Mouse (Mus musculus) neural tube, embryonic 13.5 days (tissue): Measurements from ENCODE around the gene Mpig6b. TPM values are rescaled to one million over a fixed set of nuclear protein-coding genes. Genes with fewer than 3 reads are reported as not detected.
A peak's percentile ranks its signal among the peaks of the same experiment; 100 is the strongest.

Source experiments
- ATAC-seq: fragments of 200-750 bp; cut with Nextera tagmentation; 2 replicates; pipeline ENCODE4 v1.8.0; 2017; ENCODE audit warnings: low read depth, mild to moderate bottlenecking, moderate TSS enrichment, moderate library complexity
- H3K27ac ChIP-seq: fragments of 300-500 bp; sonication (generic); replicated peaks from 2 replicates; pipeline ENCODE4 v1.5.1; 2015; ENCODE audit warnings: moderate library complexity, mild to moderate bottlenecking, inconsistent platforms
- H3K27me3 ChIP-seq: fragments of 300-500 bp; sonication (generic); 2 replicates; pipeline ENCODE4 v1.6.1; 2015; ENCODE audit warnings: mild to moderate bottlenecking, inconsistent platforms
- H3K36me3 ChIP-seq: fragments of 300-500 bp; sonication (generic); 2 replicates; pipeline ENCODE4 v1.6.1; 2015; ENCODE audit warnings: mild to moderate bottlenecking, inconsistent platforms
- H3K4me1 ChIP-seq: fragments of 300-500 bp; sonication (generic); replicated peaks from 2 replicates; pipeline ENCODE4 v1.6.1; 2015; ENCODE audit warnings: inconsistent platforms
- H3K4me2 ChIP-seq: fragments of 300-500 bp; sonication (generic); 2 replicates; pipeline ENCODE4 v1.6.1; 2015; ENCODE audit warnings: inconsistent platforms, mild to moderate bottlenecking, moderate library complexity
- H3K4me3 ChIP-seq: fragments of 300-500 bp; sonication (generic); 2 replicates; pipeline ENCODE4 v1.5.1; 2015; ENCODE audit warnings: mild to moderate bottlenecking, inconsistent platforms
- H3K9ac ChIP-seq: fragments of 300-500 bp; sonication (generic); 2 replicates; pipeline ENCODE4 v1.6.1; 2015; ENCODE audit warnings: moderate library complexity, mild to moderate bottlenecking, inconsistent platforms
- H3K9me3 ChIP-seq: fragments of 300-500 bp; sonication (generic); 2 replicates; pipeline ENCODE4 v1.6.1; 2016; ENCODE audit warnings: inconsistent platforms
- WGBS: fragments of 180-500 bp; shearing (Covaris S2); methylation state at CpG from one replicate; pipeline ENCODE4 v1.1.7; 2015; 5-methylcytosine and 5-hydroxymethylcytosine counted together
- polyA plus RNA-seq: library from polyadenylated mRNA; unstranded; fragments of >200 nt; fragmentation: Nextera tagmentation; extraction: Ambion mirVana; gene quantifications from 2 replicates; pipeline ENCODE4 v1.2.1, GENCODE M21; 2015

Mpig6b gene
- polyA plus RNA-seq, 1 experiment from 2014 or later: 0.38 TPM

DNA sequence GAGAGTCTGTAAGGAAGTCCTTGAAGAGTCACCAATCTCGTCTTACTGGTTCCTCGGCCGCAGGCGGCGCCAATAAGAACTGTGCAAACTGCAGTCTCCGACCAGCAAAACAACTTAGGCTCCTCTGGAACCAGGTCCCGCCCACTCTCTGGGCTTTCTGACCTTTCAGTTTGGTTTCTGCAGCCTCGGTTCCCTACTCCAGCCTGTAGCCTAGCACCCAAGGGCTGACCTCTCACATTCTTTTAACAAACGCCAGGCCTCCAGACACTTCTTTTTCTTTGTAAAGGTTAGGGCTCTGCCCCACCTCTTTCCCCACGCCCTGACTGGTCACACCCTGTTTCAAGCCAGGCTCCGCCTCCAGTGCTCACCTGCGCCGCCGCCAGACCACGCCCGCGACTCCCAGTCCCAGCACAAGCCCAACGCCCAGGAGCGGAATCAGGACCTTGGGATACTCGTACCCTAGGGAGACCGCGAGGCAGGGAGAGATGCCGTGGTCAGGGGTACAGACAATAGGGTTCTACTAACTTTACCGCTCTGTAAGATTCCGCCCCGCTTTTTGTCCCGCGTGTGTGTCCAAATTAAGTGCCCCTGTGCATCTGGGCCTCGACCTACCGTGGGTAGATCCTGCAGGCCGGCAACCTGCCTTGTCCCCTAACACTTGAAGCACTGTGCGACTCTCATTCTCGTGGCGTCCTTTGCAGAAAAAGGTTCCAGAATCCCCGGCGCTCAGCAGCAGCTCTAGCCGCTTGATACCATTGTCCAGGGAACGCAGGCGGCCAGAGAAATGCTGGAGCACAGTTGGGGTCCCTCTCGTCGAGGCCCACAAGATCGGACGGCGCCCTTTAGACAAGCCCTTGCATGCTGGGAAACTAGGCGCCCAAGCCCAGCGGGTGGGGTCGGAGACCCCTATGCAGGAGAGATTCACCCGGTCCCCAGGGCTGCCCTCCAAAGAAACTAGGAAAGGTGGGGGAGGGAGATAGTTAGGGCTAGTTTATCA is 735 bp downstream of the Mpig6b start, which contains the start of gene Ly6g6c:
Ly6g6c (plus strand) TSS at position 438 of the 997 bp plus-strand sequence.
- Histone ChIP-seq H3K36me3 (peaks cover 26% of the 10 kb centered on the region), H3K9me3 (no peaks in the 10 kb centered on the region), H3K4me3 (peak within 1 kb of the TSS; percentile 28), H3K4me1 (peaks cover 28% of the 10 kb centered on the region), H3K9ac (peak within 1 kb of the TSS; percentile 59), H3K4me2 (peak within 1 kb of the TSS; percentile 55), H3K27ac (no peak within 1 kb of the TSS), H3K27me3 (peaks cover 54% of the 10 kb centered on the region)
- under 1% methylated on average over 48 of the region's 48 CpGs for WGBS
- ATAC-seq: no peak

DNA sequence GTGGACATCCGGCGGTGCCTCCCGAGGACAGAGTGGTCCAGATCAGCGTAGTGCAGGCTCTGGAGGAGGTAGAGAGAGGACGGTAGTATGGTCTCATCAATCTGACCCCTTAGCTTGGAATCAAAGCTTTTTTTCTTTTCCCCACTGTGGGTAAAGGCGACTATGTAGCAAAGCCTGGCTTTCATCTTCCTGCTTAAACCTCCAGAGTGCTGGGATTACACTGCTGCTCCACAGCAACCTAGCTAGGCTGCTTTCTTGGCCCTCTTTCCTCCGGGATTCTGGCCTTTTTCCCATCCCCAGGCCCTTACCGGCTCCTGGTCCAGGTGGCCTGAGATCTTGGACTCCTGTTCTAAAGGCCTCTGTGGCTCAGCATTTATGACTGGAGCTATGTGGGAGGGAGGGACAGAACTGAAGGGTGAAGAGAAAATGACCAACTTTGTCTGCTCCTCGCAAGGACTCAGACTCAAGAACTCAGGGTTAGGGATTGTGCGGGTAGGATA is 1.6 kb downstream of the Mpig6b start:
- Histone ChIP-seq H3K4me1 (peaks cover 35% of the 10 kb centered on the region), H3K9ac (peak overlapping the region; percentile 59; the same call in 1 of the 2 replicates), H3K4me3 (0 out of 2 replicates have a peak overlapping the region, but pooled peaks have one; percentile 28), H3K36me3 (peaks cover 26% of the 10 kb centered on the region), H3K27ac (no peak overlapping the region), H3K9me3 (no peaks in the 10 kb centered on the region), H3K27me3 (peaks cover 54% of the 10 kb centered on the region), H3K4me2 (peak overlapping the region; percentile 55)
- WGBS: 23% methylated on average over 10 of the region's 10 CpGs
- ATAC-seq: no peak

DNA sequence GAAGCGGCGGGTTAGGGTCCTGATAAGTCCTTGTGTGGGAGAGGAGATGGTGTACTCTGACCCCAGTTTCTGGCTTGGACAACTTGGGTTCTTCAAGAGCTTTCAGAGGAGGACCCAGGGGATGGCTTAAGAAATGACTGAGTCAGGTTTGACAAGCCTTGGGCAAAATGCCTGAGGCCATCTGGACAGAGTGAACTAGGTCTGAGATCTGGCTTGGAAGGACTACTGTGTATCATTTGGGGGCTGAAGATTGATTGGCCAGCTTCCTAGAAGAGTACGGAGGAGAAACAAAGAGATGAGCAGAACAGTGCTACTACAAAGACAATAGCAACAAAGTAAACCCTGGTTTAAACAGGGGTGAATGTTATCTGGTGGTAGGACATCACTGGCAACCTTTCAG is 2.5 kb downstream of the Mpig6b start:
- WGBS: 87% methylated on average over 3 of the region's 3 CpGs
- Histone ChIP-seq H3K4me2 (no peak overlapping the region), H3K27me3 (peaks cover 54% of the 10 kb centered on the region), H3K4me1 (peaks cover 39% of the 10 kb centered on the region), H3K36me3 (peaks cover 26% of the 10 kb centered on the region), H3K9me3 (no peaks in the 10 kb centered on the region), H3K4me3 (no peak overlapping the region), H3K9ac (no peak overlapping the region), H3K27ac (no peak overlapping the region)
- ATAC-seq: no peak

DNA sequence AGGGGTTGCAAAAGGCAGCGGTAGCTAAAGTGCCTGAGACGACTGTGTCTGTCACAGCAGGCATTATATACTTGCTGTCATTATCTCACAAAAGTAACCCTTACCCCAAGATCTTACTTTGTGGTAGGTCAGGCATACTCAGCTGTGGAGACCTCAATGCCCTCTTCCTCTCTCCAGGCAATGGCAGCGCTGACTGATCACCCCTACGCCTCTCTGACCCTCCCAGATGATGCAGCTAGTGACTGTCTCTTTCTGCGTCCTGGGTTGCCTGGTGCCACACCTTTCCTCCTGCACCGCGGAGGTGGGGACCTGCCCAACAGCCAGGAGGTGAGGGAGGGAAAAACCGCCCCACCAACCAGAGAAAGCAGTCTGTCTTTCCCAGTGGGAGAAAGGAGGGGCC is 4.7 kb downstream of the Mpig6b start:
- Histone ChIP-seq H3K9ac (no peak overlapping the region), H3K4me3 (no peak overlapping the region), H3K4me1 (peaks cover 43% of the 10 kb centered on the region), H3K27ac (no peak overlapping the region), H3K36me3 (peaks cover 27% of the 10 kb centered on the region), H3K27me3 (peaks cover 36% of the 10 kb centered on the region), H3K4me2 (no peak overlapping the region), H3K9me3 (no peaks in the 10 kb centered on the region)
- no peak for ATAC-seq
- 78% methylated on average over 8 of the region's 8 CpGs for WGBS

DNA sequence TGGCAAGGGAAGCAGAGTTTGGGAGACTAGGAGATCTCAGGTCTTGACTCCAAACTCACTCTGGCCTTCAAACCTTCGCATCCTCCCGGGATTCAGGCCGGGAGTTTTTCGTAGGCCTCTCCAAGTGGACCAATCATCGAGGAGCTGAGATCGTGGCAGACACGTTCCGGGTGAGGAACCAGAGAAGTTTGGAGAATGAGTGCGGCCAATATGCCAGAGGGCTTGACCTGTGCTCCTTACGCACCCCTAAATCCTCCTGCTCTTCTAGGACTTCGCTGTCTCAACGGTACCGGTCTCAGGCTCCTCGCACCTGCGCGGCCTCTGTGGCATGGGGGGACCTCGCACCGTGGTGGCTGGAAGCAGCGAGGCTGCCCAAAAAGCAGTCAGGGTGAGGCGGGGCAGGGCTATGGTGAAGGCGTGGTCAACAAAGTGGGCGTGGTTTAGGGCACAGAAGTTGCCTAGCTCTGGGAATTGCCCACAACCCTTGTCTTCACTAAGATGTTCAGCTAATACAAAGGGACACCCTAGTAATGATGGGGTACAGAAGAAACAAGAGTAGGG is 5.2 kb downstream of the Mpig6b start:
- peaks cover 32% of the 10 kb centered on the region for H3K36me3 ChIP-seq
- H3K4me3 ChIP-seq: peak overlapping the region; percentile 79
- no peak for ATAC-seq
- peaks cover 43% of the 10 kb centered on the region for H3K4me1 ChIP-seq
- 52% methylated on average over 22 of the region's 22 CpGs for WGBS
- no peak overlapping the region for H3K27ac ChIP-seq
- H3K9me3 ChIP-seq: no peaks in the 10 kb centered on the region
- H3K9ac ChIP-seq: peak overlapping the region; percentile 87
- peaks cover 31% of the 10 kb centered on the region for H3K27me3 ChIP-seq
- peak overlapping the region; percentile 94 for H3K4me2 ChIP-seq

DNA sequence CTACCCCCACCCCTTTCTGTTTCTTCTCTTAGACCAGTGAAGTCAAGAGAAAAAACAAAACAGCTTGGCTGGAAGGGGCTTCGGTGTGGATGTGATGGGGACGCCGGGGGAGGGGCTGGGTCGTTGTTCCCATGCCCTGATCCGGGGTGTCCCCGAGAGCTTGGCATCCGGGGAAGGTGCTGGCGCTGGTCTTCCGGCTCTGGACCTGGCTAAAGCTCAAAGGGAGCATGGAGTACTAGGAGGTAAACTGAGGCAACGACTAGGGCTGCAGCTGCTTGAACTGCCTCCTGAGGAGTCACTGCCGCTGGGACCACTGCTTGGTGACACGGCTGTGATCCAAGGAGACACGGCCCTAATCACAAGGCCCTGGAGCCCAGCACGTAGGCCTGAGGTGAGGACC is 5.9 kb downstream of the Mpig6b start:
- Histone ChIP-seq H3K4me2 (peak overlapping the region; percentile 94), H3K4me1 (peaks cover 37% of the 10 kb centered on the region), H3K9ac (peak overlapping the region; percentile 87), H3K27ac (no peak overlapping the region), H3K4me3 (peak overlapping the region; percentile 79), H3K27me3 (peaks cover 24% of the 10 kb centered on the region), H3K9me3 (no peaks in the 10 kb centered on the region), H3K36me3 (peaks cover 36% of the 10 kb centered on the region)
- WGBS: 29% methylated on average over 14 of the region's 14 CpGs
- ATAC-seq: no peak

DNA sequence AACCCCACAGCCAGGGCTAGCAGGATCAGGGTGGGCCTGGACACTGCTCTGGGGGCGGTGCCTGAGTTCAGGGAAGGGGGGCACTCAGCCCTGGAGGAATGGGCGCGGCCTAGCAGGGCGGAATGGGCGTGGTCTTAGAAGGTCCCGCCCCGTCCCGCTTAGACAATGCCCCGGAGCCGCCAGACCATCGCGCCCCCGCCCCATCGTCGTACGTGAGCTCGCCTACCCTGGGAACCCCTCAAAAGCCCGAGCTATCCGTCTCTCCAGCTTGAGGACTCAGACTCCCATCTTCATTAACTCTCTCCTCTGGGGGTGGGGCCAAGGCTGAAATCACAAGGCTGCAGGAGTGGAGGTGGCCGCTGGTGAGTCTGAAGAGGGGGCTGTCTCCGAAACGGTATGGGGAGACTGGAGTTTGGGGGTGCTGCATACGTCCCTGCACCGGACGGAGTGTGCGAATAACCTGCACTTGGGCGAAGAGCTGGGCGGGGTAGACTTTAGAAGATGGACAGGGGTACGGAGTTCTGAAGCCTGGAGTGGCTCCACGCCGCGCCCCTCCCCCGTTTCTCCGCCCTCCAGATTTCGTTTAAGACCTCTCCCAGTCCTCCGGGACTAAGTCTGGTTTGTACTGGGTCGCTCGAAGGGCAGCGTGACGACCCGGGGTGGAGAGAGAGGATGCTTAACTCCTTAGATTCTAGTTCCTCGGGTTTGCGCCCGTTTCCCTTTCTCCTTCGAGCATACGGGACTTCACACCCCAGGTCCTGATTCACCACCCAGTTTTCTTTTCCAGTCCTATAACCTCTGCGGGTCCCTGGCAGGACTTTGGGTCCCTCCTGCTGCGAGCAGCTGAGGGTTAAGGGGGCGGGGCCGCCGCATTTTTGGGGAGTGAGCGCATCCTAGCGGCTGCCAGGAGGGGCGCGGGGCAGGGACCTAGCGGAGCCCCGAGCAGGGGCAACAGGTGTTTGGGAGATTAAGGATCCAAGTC is 6.8 kb downstream of the Mpig6b start, which contains the start of gene Ddah2:
Ddah2 (plus strand) TSS at position 125 of the 982 bp plus-strand sequence.
- WGBS: under 1% methylated on average over 57 of the region's 57 CpGs
- peak; percentile 94 for ATAC-seq
- peak within 1 kb of the TSS; percentile 87 for H3K27ac ChIP-seq
- peak within 1 kb of the TSS; percentile 79 for H3K4me3 ChIP-seq
- H3K4me1 ChIP-seq: peaks cover 30% of the 10 kb centered on the region
- peak within 1 kb of the TSS; percentile 94 for H3K4me2 ChIP-seq
- H3K9me3 ChIP-seq: no peaks in the 10 kb centered on the region
- H3K36me3 ChIP-seq: peaks cover 38% of the 10 kb centered on the region
- peaks cover 15% of the 10 kb centered on the region for H3K27me3 ChIP-seq
- peak within 1 kb of the TSS; percentile 87 for H3K9ac ChIP-seq

DNA sequence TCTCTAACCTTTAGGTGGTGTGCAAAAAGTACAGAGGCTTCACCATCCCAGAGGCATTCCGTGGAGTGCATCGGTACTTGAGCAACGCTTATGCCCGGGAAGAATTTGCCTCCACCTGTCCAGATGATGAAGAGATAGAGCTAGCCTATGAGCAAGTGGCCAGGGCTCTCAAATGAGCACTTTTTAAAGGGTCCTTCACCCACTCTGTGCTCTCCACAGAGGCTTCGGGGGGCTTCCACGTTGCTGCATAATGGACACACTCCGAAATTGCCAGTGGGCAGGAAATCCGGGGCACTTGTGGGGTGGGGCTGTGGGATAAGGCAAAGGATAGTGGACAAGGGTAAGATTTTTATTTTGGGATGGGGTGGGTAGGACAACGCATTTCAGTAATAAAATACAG is 7.7 kb downstream of the Mpig6b start:
- H3K4me1 ChIP-seq: peaks cover 30% of the 10 kb centered on the region
- H3K4me2 ChIP-seq: peak overlapping the region; percentile 94
- no peaks in the 10 kb centered on the region for H3K9me3 ChIP-seq
- H3K4me3 ChIP-seq: peak overlapping the region; percentile 79
- 0 out of 2 replicates have a peak, but pooled peaks have one; percentile 0 for ATAC-seq
- peak overlapping the region; percentile 87 for H3K27ac ChIP-seq
- 67% methylated on average over 9 of the region's 9 CpGs for WGBS
- peaks cover 41% of the 10 kb centered on the region for H3K36me3 ChIP-seq
- H3K27me3 ChIP-seq: peaks cover 6% of the 10 kb centered on the region
- peak overlapping the region; percentile 87 for H3K9ac ChIP-seq

DNA sequence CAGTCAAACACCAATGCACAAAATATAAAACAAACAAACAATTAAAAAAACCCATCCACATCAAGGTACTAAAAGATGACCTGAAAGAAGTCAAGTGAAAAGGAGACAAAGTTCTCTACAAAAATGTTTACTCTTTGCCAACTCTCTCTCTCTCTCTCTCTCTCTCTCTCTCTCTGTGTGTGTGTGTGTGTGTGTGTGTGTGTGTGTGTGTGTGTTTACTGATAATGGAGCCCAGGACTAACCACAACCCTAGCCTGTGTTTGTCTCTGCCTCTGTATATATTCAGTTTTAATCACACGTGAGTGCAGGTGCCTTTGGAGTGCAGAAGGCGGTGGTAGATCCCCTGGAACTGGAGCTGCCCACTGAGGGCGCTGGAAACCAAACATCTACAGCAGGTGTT is 8.9 kb downstream of the Mpig6b start:
- no peak for ATAC-seq
- Histone ChIP-seq H3K9me3 (no peaks in the 10 kb centered on the region), H3K4me1 (peaks cover 39% of the 10 kb centered on the region), H3K9ac (no peak overlapping the region), H3K4me2 (no peak overlapping the region), H3K27me3 (no peaks in the 10 kb centered on the region), H3K27ac (no peak overlapping the region), H3K4me3 (no peak overlapping the region), H3K36me3 (peaks cover 38% of the 10 kb centered on the region)
- 79% methylated on average over 3 of the region's 3 CpGs for WGBS

DNA sequence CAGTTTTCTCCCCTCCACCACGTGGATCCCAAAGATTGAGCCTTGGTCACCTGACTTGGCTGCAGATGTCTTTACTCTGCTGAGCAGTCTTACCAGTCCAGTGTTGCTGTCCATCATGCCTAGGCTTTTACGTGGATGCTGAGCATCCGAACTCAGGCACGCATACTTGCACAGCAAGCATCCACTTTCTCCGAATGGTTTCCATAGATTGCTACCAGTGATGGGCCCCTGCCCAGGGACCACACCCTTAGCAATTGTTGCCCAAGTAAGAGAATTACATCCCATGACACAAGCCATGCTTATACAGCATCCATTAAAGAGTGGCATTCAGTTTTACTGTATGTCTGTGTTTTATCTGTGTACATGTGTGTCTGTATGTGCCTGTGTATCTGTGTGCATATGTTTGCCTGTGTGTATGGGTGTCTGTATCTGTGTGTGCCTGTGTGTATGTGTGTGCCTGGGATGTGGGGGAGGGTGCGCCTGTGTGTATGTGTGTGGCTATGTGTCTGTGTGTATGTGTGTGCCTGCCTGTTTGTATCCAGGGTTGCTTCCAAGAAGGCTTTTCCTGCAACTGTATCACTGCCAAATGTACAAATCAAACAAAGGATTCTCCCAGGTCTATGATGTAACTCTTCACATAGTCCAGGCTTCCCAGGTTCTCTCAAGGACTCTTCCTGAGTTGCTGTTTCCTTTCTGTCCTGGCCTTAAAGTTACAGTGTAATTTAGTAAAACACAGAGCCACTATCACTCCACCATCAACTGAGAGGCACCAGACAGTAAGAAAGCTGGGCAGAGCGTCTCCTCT is 10.1 kb downstream of the Mpig6b start:
- no peak for ATAC-seq
- Histone ChIP-seq H3K27ac (no peak overlapping the region), H3K36me3 (peaks cover 28% of the 10 kb centered on the region), H3K9me3 (no peaks in the 10 kb centered on the region), H3K27me3 (no peaks in the 10 kb centered on the region), H3K4me1 (peaks cover 43% of the 10 kb centered on the region), H3K9ac (no peak overlapping the region), H3K4me2 (no peak overlapping the region), H3K4me3 (no peak overlapping the region)
- 90% methylated on average over 7 of the region's 7 CpGs for WGBS
